Mouse (Mus musculus): Measurements from ENCODE around the gene Mtr.

The Mtr gene

DNA sequence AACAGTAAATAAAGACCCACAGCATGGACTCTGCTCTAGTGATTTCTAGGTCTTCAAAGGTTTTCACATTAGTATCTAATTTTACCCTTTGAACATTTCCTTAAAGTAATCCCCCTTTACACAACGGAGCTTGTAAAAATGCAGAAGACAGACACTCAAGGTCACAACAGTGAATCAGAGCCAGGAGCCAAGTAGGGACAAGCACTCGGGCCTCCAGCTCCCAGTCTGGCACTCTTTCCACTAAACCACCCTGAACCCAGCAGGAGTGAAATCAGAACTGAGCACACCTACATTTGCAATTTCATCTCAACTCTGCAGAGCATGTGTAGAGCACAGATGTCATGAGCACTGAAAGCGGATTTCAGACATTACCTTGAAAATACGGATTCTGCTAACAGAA lies 61.1 kb downstream of the Mtr start:
- no peak for TF ChIP-seq GATA4 (IDR thresholded peaks at IDR 0.05; ENCODE audit: insufficient replicate concordance, low read length)

GRCm38 (mm10) chr13:12196012-12196411 lies 61.9 kb downstream of the Mtr start:
- TF ChIP-seq GATA4 (IDR thresholded peaks at IDR 0.05; ENCODE audit: insufficient replicate concordance, low read length) = no peak

GRCm38 (mm10) chr13:12194942-12195662 lies 62.8 kb downstream of the Mtr start:
- no peak for TF ChIP-seq GATA4 (IDR thresholded peaks at IDR 0.05; ENCODE audit: insufficient replicate concordance, low read length)

- TF ChIP-seq GATA4 (IDR thresholded peaks at IDR 0.05; ENCODE audit: insufficient replicate concordance, low read length) = no peak
These were observed 68.7 kb downstream of the Mtr start for GRCm38 (mm10) chr13:12189219-12189618.

GRCm38 (mm10) chr13:12188804-12189203 lies 69.1 kb downstream of the Mtr start:
- TF ChIP-seq GATA4 (IDR thresholded peaks at IDR 0.05; ENCODE audit: insufficient replicate concordance, low read length) = no peak

- no peak for TF ChIP-seq GATA4 (IDR thresholded peaks at IDR 0.05; ENCODE audit: insufficient replicate concordance, low read length)
These were observed 78.4 kb downstream of the Mtr start for GRCm38 (mm10) chr13:12179481-12179880.

DNA sequence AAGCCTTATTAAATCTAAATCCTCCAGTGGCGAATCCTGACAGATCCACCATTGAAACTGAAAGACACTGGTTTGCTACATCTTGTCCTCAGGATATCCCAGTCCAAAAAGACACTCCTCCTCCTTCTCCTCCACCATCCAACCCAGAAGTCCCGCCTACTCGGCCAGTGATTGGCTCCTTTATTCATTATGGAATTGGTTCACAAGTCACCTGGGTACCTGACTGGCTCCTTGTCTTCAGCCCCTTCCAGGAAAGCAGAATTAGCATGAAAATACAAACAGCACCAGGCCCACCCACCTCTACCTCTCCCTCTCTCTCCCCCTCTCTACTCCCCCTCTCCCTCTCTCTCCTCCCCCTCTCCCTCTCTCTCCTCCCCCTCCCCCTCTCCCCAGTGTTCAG lies 81.2 kb downstream of the Mtr start:
- TF ChIP-seq GATA4 (IDR thresholded peaks at IDR 0.05; ENCODE audit: insufficient replicate concordance, low read length) = no peak

GRCm38 (mm10) chr13:12175988-12176736 lies 81.8 kb downstream of the Mtr start:
- TF ChIP-seq GATA4 (IDR thresholded peaks at IDR 0.05; ENCODE audit: insufficient replicate concordance, low read length) = no peak

GRCm38 (mm10) chr13:12167276-12167675 lies 90.6 kb downstream of the Mtr start:
- TF ChIP-seq GATA4 (IDR thresholded peaks at IDR 0.05; ENCODE audit: insufficient replicate concordance, low read length) = no peak

- no peak for TF ChIP-seq GATA4 (IDR thresholded peaks at IDR 0.05; ENCODE audit: insufficient replicate concordance, low read length)
These were observed 91.5 kb downstream of the Mtr start for GRCm38 (mm10) chr13:12166386-12166785.

- TF ChIP-seq GATA4 (IDR thresholded peaks at IDR 0.05; ENCODE audit: insufficient replicate concordance, low read length) = no peak
These were observed 92.4 kb downstream of the Mtr start for GRCm38 (mm10) chr13:12165461-12166058.

GRCm38 (mm10) chr13:12162457-12162856 lies 95.5 kb downstream of the Mtr start:
- no peak for TF ChIP-seq GATA4 (IDR thresholded peaks at IDR 0.05; ENCODE audit: insufficient replicate concordance, low read length)

DNA sequence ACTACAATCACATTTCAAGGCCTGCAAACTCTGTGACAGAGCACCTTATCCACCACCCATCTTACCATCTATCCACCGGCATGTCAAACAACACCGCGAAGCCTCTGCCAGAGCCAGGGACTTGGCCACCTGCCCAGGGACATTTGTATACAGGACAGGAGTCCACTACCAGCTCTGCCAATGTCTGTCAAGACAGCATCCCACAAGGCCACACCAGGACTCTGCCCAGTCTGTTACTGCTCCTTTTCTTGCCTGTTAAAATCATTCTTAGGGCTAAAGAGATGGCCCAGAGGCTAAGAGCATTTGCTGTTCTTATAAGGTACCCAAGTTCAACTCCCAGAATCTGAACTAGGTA lies 97.8 kb downstream of the Mtr start:
- no peak for TF ChIP-seq GATA4 (IDR thresholded peaks at IDR 0.05; ENCODE audit: insufficient replicate concordance, low read length)

DNA sequence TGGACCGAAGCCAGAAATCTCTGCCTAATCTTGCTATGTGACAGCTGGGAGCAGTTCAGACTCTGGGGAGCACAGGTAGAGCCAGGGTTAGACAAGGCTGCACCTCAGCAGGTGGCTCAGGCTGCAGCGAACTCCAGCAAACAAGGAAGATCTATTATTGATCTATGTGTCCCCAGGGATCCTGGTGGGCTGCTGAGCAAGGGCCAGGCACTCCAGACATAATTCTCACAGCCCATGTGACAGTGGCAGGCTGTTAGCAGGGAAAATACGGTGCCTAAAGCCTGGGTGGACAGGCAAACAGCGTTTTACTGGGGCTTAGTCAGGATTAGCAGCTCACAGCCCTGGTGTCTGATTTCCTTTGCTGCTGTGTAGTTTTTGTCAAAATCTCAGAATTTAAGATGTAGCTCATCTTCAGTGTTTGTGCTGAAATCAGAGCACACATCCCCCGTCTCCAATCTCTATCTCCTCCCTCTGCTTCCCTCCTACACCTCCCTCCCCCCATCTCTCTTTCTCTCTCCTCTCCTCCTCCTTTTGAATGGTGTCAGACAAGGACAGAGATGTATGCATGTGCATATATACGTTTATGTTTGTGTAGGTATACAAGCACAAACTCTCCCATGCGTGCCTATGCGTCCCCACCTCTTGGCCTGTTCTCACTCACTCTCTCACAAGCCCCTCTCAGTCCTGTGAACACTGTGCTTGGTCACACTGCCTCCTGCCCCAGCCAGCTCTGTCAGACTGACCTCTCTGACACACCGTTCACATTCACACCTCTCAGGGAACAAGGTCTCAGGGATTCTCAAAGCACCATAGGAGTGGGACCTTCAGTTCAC lies 98.4 kb downstream of the Mtr start:
- no peak for TF ChIP-seq GATA4 (IDR thresholded peaks at IDR 0.05; ENCODE audit: insufficient replicate concordance, low read length)

DNA sequence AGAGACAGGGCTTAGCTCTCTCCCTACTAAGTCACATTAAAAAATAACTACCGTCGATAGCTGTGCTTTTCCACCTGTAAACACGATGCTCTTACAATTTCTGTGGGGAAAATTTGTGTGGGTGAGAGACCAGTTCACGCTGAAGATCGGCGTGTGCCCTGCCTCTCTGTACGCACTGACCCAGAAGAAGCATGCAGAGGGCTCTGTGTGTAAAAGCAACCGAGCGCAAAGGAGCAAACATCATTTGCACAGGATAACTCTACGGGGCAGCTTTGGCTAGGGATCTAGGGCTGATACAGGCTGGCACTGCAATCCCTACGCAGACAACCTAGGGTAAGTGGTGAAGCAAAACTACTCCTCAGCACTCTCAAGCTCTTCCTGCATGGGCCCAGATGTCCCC lies 104.0 kb downstream of the Mtr start:
- no peak for TF ChIP-seq GATA4 (IDR thresholded peaks at IDR 0.05; ENCODE audit: insufficient replicate concordance, low read length)

Data from liver, adult (tissue).